Mouse (Mus musculus) cerebellum, adult 2 months (tissue): Measurements from ENCODE around the gene Xrcc4.

Experiments used
- CTCF ChIP-seq: fragments of 200-500 bp; IDR thresholded peaks from 2 replicates; pipeline ENCODE4 v1.5.1; 2011; ENCODE audit warnings: low read depth, mild to moderate bottlenecking, control low read depth, low read length, moderate library complexity, borderline replicate concordance; ENCODE audit not compliant: insufficient read depth
- POLR2A ChIP-seq: fragments of 200-500 bp; IDR thresholded peaks from 2 replicates; pipeline ENCODE4 v1.6.1; 2011; ENCODE audit warnings: low read length, control low read depth, borderline replicate concordance; ENCODE audit not compliant: insufficient read depth

GRCm38 (mm10) chr13:90106139-90106538 is 16.7 kb upstream of the Xrcc4 start:
- TF ChIP-seq CTCF = no peak
- TF ChIP-seq POLR2A = no peak
